Mouse (Mus musculus) testis, adult 2 months (tissue): ENCODE measurements at regions not wholly inside any gene's neighbourhood (a gene's known extent, or its start where the extent isn't known, plus 50 kb on each side); places are given as distances from the start of the nearest gene placed in this dataset.

Source experiments
- CTCF ChIP-seq: fragments of 200-500 bp; IDR thresholded peaks from 2 replicates; pipeline ENCODE4 v1.5.1; 2012; ENCODE audit warnings: low read depth, mild to moderate bottlenecking, inconsistent platforms, low read length, moderate library complexity; ENCODE audit not compliant: control insufficient read depth, insufficient read depth, insufficient replicate concordance
- POLR2A ChIP-seq: fragments of 200-500 bp; IDR thresholded peaks from 2 replicates; pipeline ENCODE4 v1.6.1; 2012; ENCODE audit warnings: low read depth, mild to moderate bottlenecking, inconsistent platforms, low read length, moderate library complexity; ENCODE audit not compliant: control insufficient read depth

DNA sequence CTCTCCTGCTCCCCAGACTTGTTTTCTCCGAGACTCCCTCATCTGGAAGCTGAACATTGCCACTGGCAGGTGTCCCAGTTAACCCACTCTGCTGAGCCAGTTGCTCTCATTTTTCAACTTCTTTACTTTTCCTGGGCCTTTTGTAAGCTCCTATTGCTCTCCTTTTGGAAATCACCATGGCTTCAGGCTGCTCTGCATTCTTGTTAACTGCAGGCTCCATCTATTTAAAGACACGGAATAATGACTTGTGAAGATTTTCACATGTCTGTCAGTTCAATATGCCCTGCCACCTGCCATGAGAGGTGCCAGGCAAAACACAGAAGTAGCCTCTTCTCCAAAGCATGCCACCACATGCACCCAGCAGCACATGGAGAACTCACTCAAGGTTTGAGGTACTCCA is 1009.9 kb downstream of the Car8 start:
- no peak for TF ChIP-seq CTCF
- no peak for TF ChIP-seq POLR2A
